Mouse (Mus musculus) myocyte (in vitro differentiated cells): ENCODE results near the gene Dgki. TPM values are rescaled to one million over a fixed set of nuclear protein-coding genes. Genes with fewer than 3 reads are reported as not detected.

Source experiments
- H3K27me3 ChIP-seq: one replicate; pipeline ENCODE4 v1.6.1; 2011; ENCODE audit not compliant: control insufficient read depth, insufficient read depth, insufficient read length
- H3K36me3 ChIP-seq: one replicate; pipeline ENCODE4 v1.6.1; 2011; ENCODE audit not compliant: control insufficient read depth, insufficient read depth
- H3K4me2 ChIP-seq: one replicate; pipeline ENCODE4 v1.6.1; 2011; ENCODE audit warnings: low read depth, control low read depth
- H3K4me3 ChIP-seq: one replicate; pipeline ENCODE4 v1.5.1; 2011; ENCODE audit warnings: mild to moderate bottlenecking, control low read depth, moderate library complexity
- H3K79me2 ChIP-seq: one replicate; pipeline ENCODE4 v1.6.1; 2011; ENCODE audit not compliant: control insufficient read depth, insufficient read depth
- H3ac ChIP-seq: one replicate; pipeline ENCODE4 v1.6.1; 2011; ENCODE audit not compliant: control insufficient read depth, insufficient read length
- CEBPB ChIP-seq: IDR thresholded peaks from 2 replicates; pipeline ENCODE4 v1.6.1; 2011; ENCODE audit warnings: mild to moderate bottlenecking, moderate library complexity; ENCODE audit not compliant: poor library complexity, insufficient read depth, severe bottlenecking
- E2F4 ChIP-seq: IDR thresholded peaks from one replicate; pipeline ENCODE4 v1.6.1; 2011; ENCODE audit warnings: mild to moderate bottlenecking, control low read depth, moderate library complexity; ENCODE audit not compliant: insufficient read depth
- MAX ChIP-seq: IDR thresholded peaks from one replicate; pipeline ENCODE4 v1.6.1; 2011; ENCODE audit warnings: low read depth, mild to moderate bottlenecking, control low read depth
- MYOD1 ChIP-seq, 3 experiments: IDR thresholded peaks; one replicate each; pipeline ENCODE4 v1.6.1; 2011; ENCODE audit warnings: control low read depth in 2 of 3, low read depth in 2 of 3, mild to moderate bottlenecking in 2 of 3, moderate library complexity in 1 of 3; ENCODE audit not compliant: insufficient read length in 2 of 3, control insufficient read depth in 1 of 3
- MYOG ChIP-seq, 3 experiments: IDR thresholded peaks; one replicate each; pipeline ENCODE4 v1.6.1; 2011; ENCODE audit warnings: control low read depth in 2 of 3, low read depth in 2 of 3, mild to moderate bottlenecking in 2 of 3; ENCODE audit not compliant: insufficient read length in 2 of 3, control insufficient read depth in 1 of 3, insufficient read depth in 1 of 3
- POLR2A ChIP-seq: IDR thresholded peaks from one replicate; pipeline ENCODE4 v1.6.1; 2011; ENCODE audit warnings: low read depth, mild to moderate bottlenecking, control low read depth, moderate library complexity; ENCODE audit not compliant: insufficient read length
- POLR2AphosphoS2 ChIP-seq: IDR thresholded peaks from one replicate; pipeline ENCODE4 v1.6.1; 2011; ENCODE audit warnings: low read depth, control low read depth; ENCODE audit not compliant: insufficient read length
- REST ChIP-seq: IDR thresholded peaks from one replicate; pipeline ENCODE4 v1.6.1; 2011; ENCODE audit warnings: mild to moderate bottlenecking, control low read depth, moderate library complexity; ENCODE audit not compliant: insufficient read depth, insufficient read length
- SRF ChIP-seq: IDR thresholded peaks from one replicate; pipeline ENCODE4 v1.6.1; 2011; ENCODE audit warnings: low read depth; ENCODE audit not compliant: control insufficient read depth, insufficient read length
- TCF12 ChIP-seq: IDR thresholded peaks from one replicate; pipeline ENCODE4 v1.6.1; 2011; ENCODE audit warnings: mild to moderate bottlenecking, control low read depth; ENCODE audit not compliant: poor library complexity, insufficient read depth, severe bottlenecking
- TCF3 ChIP-seq: IDR thresholded peaks from one replicate; pipeline ENCODE4 v1.6.1; 2011; ENCODE audit warnings: low read depth, control low read depth; ENCODE audit not compliant: insufficient read length
- USF1 ChIP-seq: IDR thresholded peaks from one replicate; pipeline ENCODE4 v1.6.1; 2011; ENCODE audit warnings: low read depth, mild to moderate bottlenecking, control low read depth, moderate library complexity
- polyA plus RNA-seq: library from polyadenylated mRNA; unstranded; fragments of >200 nt; fragmentation: generic; extraction: Trizol; gene quantifications from one replicate; pipeline ENCODE4 v1.2.1, GENCODE M21; 2012; ENCODE audit warnings: missing spikeins

Gene Dgki
- polyA plus RNA-seq, 1 experiment, result 0.02 TPM

GRCm38 (mm10) chr6:36876426-36876825, 423.6 kb downstream of the Dgki start:
- TF ChIP-seq POLR2AphosphoS2 (no peak), SRF (no peak), MYOD1 (IDR thresholded peaks at IDR 0.05; ENCODE audit: control insufficient read depth in 1 of 3, insufficient read length in 2 of 3, low read depth in 2 of 3) (no peak), REST (no peak), TCF3 (no peak), TCF12 (no peak), POLR2A (no peak), MYOG (IDR thresholded peaks at IDR 0.05; ENCODE audit: control insufficient read depth in 1 of 3, insufficient read depth in 1 of 3, insufficient read length in 2 of 3, low read depth in 2 of 3) (no peak), MAX (no peak), CEBPB (no peak), E2F4 (no peak), USF1 (no peak)
- H3K4me3 ChIP-seq, result no peak overlapping the region
- H3ac ChIP-seq, result no peak overlapping the region
- H3K79me2 ChIP-seq, result no peaks in the 10 kb centered on the region
- no peak overlapping the region for H3K4me2 ChIP-seq
- no peaks in the 10 kb centered on the region for H3K36me3 ChIP-seq
- no peaks in the 10 kb centered on the region for H3K27me3 ChIP-seq

GRCm38 (mm10) chr6:36875926-36876325, 424.1 kb downstream of the Dgki start:
- H3K4me2 ChIP-seq, result no peak overlapping the region
- no peaks in the 10 kb centered on the region for H3K79me2 ChIP-seq
- H3ac ChIP-seq, result no peak overlapping the region
- H3K27me3 ChIP-seq, result no peaks in the 10 kb centered on the region
- TF ChIP-seq MAX, result no peak
- peak; percentile 79 for TF ChIP-seq CEBPB
- H3K4me3 ChIP-seq, result no peak overlapping the region
- H3K36me3 ChIP-seq, result no peaks in the 10 kb centered on the region

GRCm38 (mm10) chr6:36872876-36873275, 427.1 kb downstream of the Dgki start:
- TF ChIP-seq E2F4, result no peak
- no peak for TF ChIP-seq TCF3
- no peak for TF ChIP-seq POLR2AphosphoS2
- TF ChIP-seq REST, result no peak
- TF ChIP-seq USF1, result no peak
- no peak for TF ChIP-seq MYOD1 (IDR thresholded peaks at IDR 0.05; ENCODE audit: control insufficient read depth in 1 of 3, insufficient read length in 2 of 3, low read depth in 2 of 3)
- no peak for TF ChIP-seq CEBPB
- no peak for TF ChIP-seq MYOG (IDR thresholded peaks at IDR 0.05; ENCODE audit: control insufficient read depth in 1 of 3, insufficient read depth in 1 of 3, insufficient read length in 2 of 3, low read depth in 2 of 3)
- no peak for TF ChIP-seq MAX
- Histone ChIP-seq H3K27me3 (no peaks in the 10 kb centered on the region), H3K36me3 (no peaks in the 10 kb centered on the region), H3K4me2 (no peak overlapping the region), H3K4me3 (no peak overlapping the region), H3K79me2 (no peaks in the 10 kb centered on the region), H3ac (no peak overlapping the region)

GRCm38 (mm10) chr6:36868217-36868616, 431.8 kb downstream of the Dgki start:
- no peaks in the 10 kb centered on the region for H3K27me3 ChIP-seq
- H3K4me2 ChIP-seq, result no peak overlapping the region
- no peak overlapping the region for H3ac ChIP-seq
- no peaks in the 10 kb centered on the region for H3K79me2 ChIP-seq
- no peaks in the 10 kb centered on the region for H3K36me3 ChIP-seq
- no peak for TF ChIP-seq SRF
- no peak for TF ChIP-seq MYOD1 (IDR thresholded peaks at IDR 0.05; ENCODE audit: control insufficient read depth in 1 of 3, insufficient read length in 2 of 3, low read depth in 2 of 3)
- no peak for TF ChIP-seq POLR2AphosphoS2
- no peak for TF ChIP-seq TCF12
- no peak for TF ChIP-seq MAX
- no peak for TF ChIP-seq TCF3
- TF ChIP-seq E2F4, result no peak
- TF ChIP-seq MYOG (IDR thresholded peaks at IDR 0.05; ENCODE audit: control insufficient read depth in 1 of 3, insufficient read depth in 1 of 3, insufficient read length in 2 of 3, low read depth in 2 of 3), result no peak
- TF ChIP-seq POLR2A, result no peak
- no peak for TF ChIP-seq REST
- H3K4me3 ChIP-seq, result no peak overlapping the region

- Histone ChIP-seq H3ac (no peak overlapping the region), H3K4me3 (no peak overlapping the region), H3K79me2 (no peaks in the 10 kb centered on the region), H3K36me3 (no peaks in the 10 kb centered on the region), H3K27me3 (no peaks in the 10 kb centered on the region), H3K4me2 (no peak overlapping the region)
- no peak for TF ChIP-seq E2F4
- no peak for TF ChIP-seq REST
- no peak for TF ChIP-seq POLR2A
- TF ChIP-seq POLR2AphosphoS2, result no peak
Observed at GRCm38 (mm10) chr6:36858258-36859041, 441.5 kb downstream of the Dgki start.
